Mouse (Mus musculus) hindbrain, embryonic 11.5 days (tissue): ENCODE results near the gene Tnpo2. TPM values are rescaled to one million over a fixed set of nuclear protein-coding genes. Genes with fewer than 3 reads are reported as not detected.

Experiments used
- ATAC-seq: fragments of 200-750 bp; cut with Nextera tagmentation; 2 replicates; pipeline ENCODE4 v1.8.0; 2017; ENCODE audit warnings: mild to moderate bottlenecking, moderate TSS enrichment, moderate library complexity; ENCODE audit not compliant: low FRiP score
- DNase-seq: peaks from one replicate; pipeline ENCODE4 v3.0.0-alpha.2; 2015; ENCODE audit warnings: low spot score
- H3K27ac ChIP-seq: fragments of 300-500 bp; sonication (generic); 2 replicates; pipeline ENCODE4 v1.5.1; 2014; ENCODE audit warnings: mild to moderate bottlenecking, low read depth, low read length
- H3K27me3 ChIP-seq: fragments of 300-500 bp; sonication (generic); 2 replicates; pipeline ENCODE4 v1.6.1; 2014; ENCODE audit warnings: mild to moderate bottlenecking, low read length, moderate library complexity, mixed read lengths; ENCODE audit not compliant: control insufficient read depth, insufficient read depth
- H3K36me3 ChIP-seq: fragments of 300-500 bp; sonication (generic); 2 replicates; pipeline ENCODE4 v1.6.1; 2014; ENCODE audit warnings: mild to moderate bottlenecking, low read length, moderate library complexity, mixed read lengths; ENCODE audit not compliant: control insufficient read depth, insufficient read depth
- H3K4me1 ChIP-seq: fragments of 300-500 bp; sonication (generic); replicated peaks from 2 replicates; pipeline ENCODE4 v1.6.1; 2014; ENCODE audit warnings: low read length, mixed read lengths; ENCODE audit not compliant: control insufficient read depth, insufficient read depth
- H3K4me2 ChIP-seq: fragments of 300-500 bp; sonication (generic); replicated peaks from 2 replicates; pipeline ENCODE4 v1.6.1; 2014; ENCODE audit warnings: mild to moderate bottlenecking, low read depth, low read length
- H3K4me3 ChIP-seq: fragments of 300-500 bp; sonication (generic); 2 replicates; pipeline ENCODE4 v1.5.1; 2014; ENCODE audit warnings: low read depth, low read length
- H3K9ac ChIP-seq: fragments of 300-500 bp; sonication (generic); 2 replicates; pipeline ENCODE4 v1.6.1; 2014; ENCODE audit warnings: low read depth, low read length
- H3K9me3 ChIP-seq: fragments of 300-500 bp; sonication (generic); 2 replicates; pipeline ENCODE4 v1.6.1; 2016; ENCODE audit warnings: low read length; ENCODE audit not compliant: control insufficient read depth
- WGBS: fragments of 180-500 bp; shearing (Covaris S2); extraction: QIAGEN DNeasy Blood & Tissue Kit; methylation state at CpG from one replicate; pipeline ENCODE4 v1.1.7; 2014; 5-methylcytosine and 5-hydroxymethylcytosine counted together
- polyA plus RNA-seq: library from polyadenylated mRNA; unstranded; fragments of >200 nt; fragmentation: Nextera tagmentation; extraction: Ambion mirVana; gene quantifications from 2 replicates; pipeline ENCODE4 v1.2.1, GENCODE M21; 2014

Tnpo2 gene
- polyA plus RNA-seq, 1 experiment from 2014 or later: 24.6 TPM

- Histone ChIP-seq H3K4me3 (no peak overlapping the region), H3K4me1 (peaks cover 8% of the 10 kb centered on the region; the same call in 1 of the 2 replicates), H3K4me2 (no peak overlapping the region), H3K9me3 (no peaks in the 10 kb centered on the region), H3K9ac (no peak overlapping the region), H3K36me3 (0 out of 2 replicates have a peak, but pooled peaks cover 5% of the 10 kb centered on the region), H3K27ac (no peak overlapping the region), H3K27me3 (no peaks in the 10 kb centered on the region)
- no peak for DNase-seq
- 60% methylated on average over 1 of the region's 1 CpGs for WGBS
- ATAC-seq: no peak
Measured at GRCm38 (mm10) chr8:85033867-85034266, 2.8 kb upstream of the Tnpo2 start.

GRCm38 (mm10) chr8:85034764-85035163 is 2.0 kb upstream of the Tnpo2 start:
- 4% methylated on average over 13 of the region's 13 CpGs for WGBS
- H3K27me3 ChIP-seq: no peaks in the 10 kb centered on the region
- H3K36me3 ChIP-seq: 0 out of 2 replicates have a peak, but pooled peaks cover 2% of the 10 kb centered on the region
- peak overlapping the region; percentile 89 for H3K4me2 ChIP-seq
- ATAC-seq (no peak), DNase-seq (peak; percentile 80)
- H3K9me3 ChIP-seq: no peaks in the 10 kb centered on the region
- H3K27ac ChIP-seq: no peak overlapping the region
- peaks cover 6% of the 10 kb centered on the region; the same call in 1 of the 2 replicates for H3K4me1 ChIP-seq
- peak overlapping the region; percentile 79; the same call in 1 of the 2 replicates for H3K4me3 ChIP-seq
- H3K9ac ChIP-seq: no peak overlapping the region

GRCm38 (mm10) chr8:85035165-85035727 is 1.5 kb upstream of the Tnpo2 start:
- H3K36me3 ChIP-seq: 0 out of 2 replicates have a peak, but pooled peaks cover 2% of the 10 kb centered on the region
- WGBS: 8% methylated on average over 12 of the region's 12 CpGs

GRCm38 (mm10) chr8:85035728-85036310 is 896 bp upstream of the Tnpo2 start:
- 2% methylated on average over 15 of the region's 15 CpGs for WGBS
- Histone ChIP-seq H3K36me3 (no peaks in the 10 kb centered on the region), H3K27ac (peak overlapping the region; percentile 88), H3K27me3 (no peaks in the 10 kb centered on the region), H3K4me1 (peaks cover 6% of the 10 kb centered on the region; the same call in 1 of the 2 replicates), H3K9ac (peak overlapping the region; percentile 74), H3K4me2 (peak overlapping the region; percentile 89), H3K4me3 (peak overlapping the region; percentile 79), H3K9me3 (no peaks in the 10 kb centered on the region)
- ATAC-seq (peak; percentile 4), DNase-seq (peak; percentile 36)

More at GRCm38 (mm10) chr8:85035165-85035727, 1.5 kb upstream of the Tnpo2 start:
- Histone ChIP-seq H3K27me3 (no peaks in the 10 kb centered on the region), H3K4me1 (peaks cover 6% of the 10 kb centered on the region; the same call in 1 of the 2 replicates), H3K4me3 (peak overlapping the region; percentile 79), H3K27ac (no peak overlapping the region), H3K9me3 (no peaks in the 10 kb centered on the region), H3K4me2 (peak overlapping the region; percentile 89), H3K9ac (peak overlapping the region; percentile 74)
- DNase-seq: no peak
- no peak for ATAC-seq

GRCm38 (mm10) chr8:85036381-85036717 is 366 bp upstream of the Tnpo2 start:
- ATAC-seq (peak; percentile 53), DNase-seq (no peak)
- H3K27ac ChIP-seq: peak overlapping the region; percentile 88
- H3K9ac ChIP-seq: peak overlapping the region; percentile 74
- no peaks in the 10 kb centered on the region for H3K27me3 ChIP-seq
- H3K4me1 ChIP-seq: peaks cover 6% of the 10 kb centered on the region; the same call in 1 of the 2 replicates
- peak overlapping the region; percentile 79 for H3K4me3 ChIP-seq
- peak overlapping the region; percentile 89 for H3K4me2 ChIP-seq
- under 1% methylated on average over 9 of the region's 9 CpGs for whole genome bisulfite sequencing
- no peaks in the 10 kb centered on the region for H3K9me3 ChIP-seq
- H3K36me3 ChIP-seq: no peaks in the 10 kb centered on the region

- peak overlapping the region; percentile 79 for H3K4me3 ChIP-seq
- peak overlapping the region; percentile 89 for H3K9ac ChIP-seq
- no peaks in the 10 kb centered on the region for H3K27me3 ChIP-seq
- WGBS: 0% methylated on average over 10 of the region's 14 CpGs
- H3K9me3 ChIP-seq: no peaks in the 10 kb centered on the region
- ATAC-seq: peak; percentile 76
- no peaks in the 10 kb centered on the region for H3K36me3 ChIP-seq
- H3K4me1 ChIP-seq: peaks cover 6% of the 10 kb centered on the region; the same call in 1 of the 2 replicates
- peak; percentile 71 for DNase-seq
- H3K4me2 ChIP-seq: peak overlapping the region; percentile 92
- H3K27ac ChIP-seq: peak overlapping the region; percentile 88
Measured at GRCm38 (mm10) chr8:85037366-85037680, 608 bp downstream of the Tnpo2 start.

- Histone ChIP-seq H3K9me3 (no peaks in the 10 kb centered on the region), H3K9ac (peak overlapping the region; percentile 89), H3K4me3 (peak overlapping the region; percentile 79), H3K4me1 (peaks cover 6% of the 10 kb centered on the region; the same call in 1 of the 2 replicates), H3K4me2 (peak overlapping the region; percentile 92), H3K36me3 (no peaks in the 10 kb centered on the region), H3K27me3 (no peaks in the 10 kb centered on the region), H3K27ac (peak overlapping the region; percentile 88)
- DNase-seq (peak; percentile 56), ATAC-seq (peak; percentile 15)
- under 1% methylated on average over 57 of the region's 57 CpGs for WGBS
Measured at GRCm38 (mm10) chr8:85037681-85038531, 1.2 kb downstream of the Tnpo2 start.

GRCm38 (mm10) chr8:85043619-85044018 is 6.9 kb downstream of the Tnpo2 start:
- no peak for ATAC-seq
- no peaks in the 10 kb centered on the region for H3K27me3 ChIP-seq
- no peaks in the 10 kb centered on the region for H3K9me3 ChIP-seq
- DNase-seq: no peak
- peaks cover 19% of the 10 kb centered on the region for H3K36me3 ChIP-seq
- 91% methylated on average over 6 of the region's 6 CpGs for WGBS
- H3K4me2 ChIP-seq: no peak overlapping the region
- no peak overlapping the region for H3K27ac ChIP-seq
- no peak overlapping the region for H3K9ac ChIP-seq
- no peaks in the 10 kb centered on the region; the same call in 1 of the 2 replicates for H3K4me1 ChIP-seq
- no peak overlapping the region for H3K4me3 ChIP-seq
